Mouse (Mus musculus) limb, embryonic 14.5 days (tissue): ENCODE data around the gene Afg1l. TPM values are rescaled to one million over a fixed set of nuclear protein-coding genes. Genes with fewer than 3 reads are reported as not detected.

Source experiments
- ATAC-seq: fragments of 200-750 bp; cut with Nextera tagmentation; 2 replicates; pipeline ENCODE4 v1.8.0; 2017; ENCODE audit warnings: low read depth, moderate number of reproducible peaks, moderate TSS enrichment; ENCODE audit not compliant: low FRiP score
- DNase-seq: peaks from one replicate; pipeline ENCODE4 v3.0.0-alpha.2; 2015; ENCODE audit warnings: low spot score
- H3K27ac ChIP-seq: fragments of 300-500 bp; sonication (generic); replicated peaks from 2 replicates; pipeline ENCODE4 v1.5.1; 2014; ENCODE audit warnings: low read depth, mild to moderate bottlenecking, low read length, moderate library complexity, mixed read lengths
- H3K27me3 ChIP-seq: fragments of 300-500 bp; sonication (generic); 2 replicates; pipeline ENCODE4 v1.6.1; 2014; ENCODE audit warnings: low read length, mixed read lengths; ENCODE audit not compliant: control insufficient read depth, insufficient read depth
- H3K36me3 ChIP-seq: fragments of 300-500 bp; sonication (generic); 2 replicates; pipeline ENCODE4 v1.6.1; 2014; ENCODE audit warnings: mild to moderate bottlenecking, low read length, moderate library complexity, mixed read lengths; ENCODE audit not compliant: control insufficient read depth, insufficient read depth
- H3K4me1 ChIP-seq: fragments of 300-500 bp; sonication (generic); 2 replicates; pipeline ENCODE4 v1.6.1; 2014; ENCODE audit warnings: antibody characterized with exemption, low read length, mixed read lengths; ENCODE audit not compliant: control insufficient read depth, insufficient read depth
- H3K4me2 ChIP-seq: fragments of 300-500 bp; sonication (generic); replicated peaks from 2 replicates; pipeline ENCODE4 v1.6.1; 2014; ENCODE audit warnings: low read depth, mild to moderate bottlenecking, low read length, moderate library complexity; ENCODE audit not compliant: severe bottlenecking
- H3K4me3 ChIP-seq: fragments of 300-500 bp; sonication (generic); replicated peaks from 2 replicates; pipeline ENCODE4 v1.5.1; 2014; ENCODE audit warnings: low read length
- H3K9ac ChIP-seq: fragments of 300-500 bp; sonication (generic); 2 replicates; pipeline ENCODE4 v1.6.1; 2014; ENCODE audit warnings: mild to moderate bottlenecking, low read depth, low read length, moderate library complexity; ENCODE audit not compliant: severe bottlenecking
- H3K9me3 ChIP-seq: fragments of 300-500 bp; sonication (generic); 2 replicates; pipeline ENCODE4 v1.6.1; 2016; ENCODE audit warnings: low read length; ENCODE audit not compliant: control insufficient read depth
- POLR2A ChIP-seq: fragments of 200-500 bp; IDR thresholded peaks from 2 replicates; pipeline ENCODE4 v1.8.0; 2012; ENCODE audit warnings: inconsistent platforms, mild to moderate bottlenecking, moderate library complexity, borderline replicate concordance; ENCODE audit not compliant: insufficient read depth, insufficient read length; ENCODE audit errors: extremely low read depth
- WGBS: fragments of 180-500 bp; shearing (Covaris S2); extraction: QIAGEN DNeasy Blood & Tissue Kit; methylation state at CpG from one replicate; pipeline ENCODE4 v1.1.7; 2014; 5-methylcytosine and 5-hydroxymethylcytosine counted together
- polyA plus RNA-seq, 2 experiments: library from polyadenylated mRNA; depleted of rRNA in 1 of 2; stranded (reverse) in 1 of 2; unstranded in 1 of 2; fragments of >200 nt; fragmentation: Nextera tagmentation in 1 of 2; extraction: Ambion mirVana in 1 of 2; gene quantifications; 2 replicates each; pipeline versions ENCODE4 v1.2.1 to v1.2.3; 2012 to 2014

The Afg1l gene
- polyA plus RNA-seq, 2 experiments = 5.3 to 5.7 TPM

GRCm38 (mm10) chr10:42269281-42270025, 208.9 kb downstream of the Afg1l start:
- 62% methylated on average over 15 of the region's 15 CpGs for WGBS

GRCm38 (mm10) chr10:42267811-42268545, 210.4 kb downstream of the Afg1l start:
- DNase-seq = no peak
- no peaks in the 10 kb centered on the region for H3K9me3 ChIP-seq
- TF ChIP-seq POLR2A = no peak
- H3K27ac ChIP-seq = no peak overlapping the region
- H3K27me3 ChIP-seq = no peaks in the 10 kb centered on the region
- H3K36me3 ChIP-seq = peaks cover 52% of the 10 kb centered on the region
- ATAC-seq = no peak
- no peak overlapping the region for H3K4me2 ChIP-seq
- 83% methylated on average over 5 of the region's 5 CpGs for WGBS
- peaks cover 19% of the 10 kb centered on the region for H3K4me1 ChIP-seq
- H3K4me3 ChIP-seq = no peak overlapping the region
- H3K9ac ChIP-seq = no peak overlapping the region

More at GRCm38 (mm10) chr10:42269281-42270025, 208.9 kb downstream of the Afg1l start:
- H3K9me3 ChIP-seq = no peaks in the 10 kb centered on the region
- no peak overlapping the region for H3K4me2 ChIP-seq
- DNase-seq (no peak), ATAC-seq (no peak)
- H3K36me3 ChIP-seq = peaks cover 59% of the 10 kb centered on the region
- no peak overlapping the region for H3K9ac ChIP-seq
- no peak overlapping the region for H3K27ac ChIP-seq
- no peak for TF ChIP-seq POLR2A
- no peaks in the 10 kb centered on the region for H3K27me3 ChIP-seq
- H3K4me3 ChIP-seq = no peak overlapping the region
- H3K4me1 ChIP-seq = peaks cover 31% of the 10 kb centered on the region

GRCm38 (mm10) chr10:42265021-42265689, 213.2 kb downstream of the Afg1l start:
- WGBS = 88% methylated on average over 11 of the region's 11 CpGs
- no peaks in the 10 kb centered on the region for H3K9me3 ChIP-seq
- no peak overlapping the region for H3K9ac ChIP-seq
- H3K36me3 ChIP-seq = peaks cover 44% of the 10 kb centered on the region
- no peak for TF ChIP-seq POLR2A
- no peak overlapping the region for H3K4me2 ChIP-seq
- peaks cover 7% of the 10 kb centered on the region for H3K4me1 ChIP-seq
- no peak overlapping the region for H3K4me3 ChIP-seq
- no peak overlapping the region for H3K27ac ChIP-seq
- DNase-seq = no peak
- no peaks in the 10 kb centered on the region for H3K27me3 ChIP-seq
- ATAC-seq = no peak

- 73% methylated on average over 5 of the region's 5 CpGs for WGBS
- no peak for ATAC-seq
- peaks cover 36% of the 10 kb centered on the region for H3K36me3 ChIP-seq
These were observed 214.2 kb downstream of the Afg1l start for GRCm38 (mm10) chr10:42264195-42264594.

GRCm38 (mm10) chr10:42263701-42264100, 214.7 kb downstream of the Afg1l start:
- Histone ChIP-seq H3K4me3 (no peak overlapping the region), H3K36me3 (peaks cover 31% of the 10 kb centered on the region), H3K27ac (no peak overlapping the region), H3K4me1 (no peaks in the 10 kb centered on the region), H3K4me2 (no peak overlapping the region), H3K9ac (no peak overlapping the region), H3K27me3 (no peaks in the 10 kb centered on the region), H3K9me3 (no peaks in the 10 kb centered on the region)
- DNase-seq = no peak
- WGBS = 57% methylated on average over 8 of the region's 8 CpGs
- TF ChIP-seq POLR2A = no peak
- no peak for ATAC-seq

More at GRCm38 (mm10) chr10:42264195-42264594, 214.2 kb downstream of the Afg1l start:
- no peak for TF ChIP-seq POLR2A
- Histone ChIP-seq H3K4me2 (no peak overlapping the region), H3K27ac (no peak overlapping the region), H3K9ac (no peak overlapping the region), H3K4me3 (no peak overlapping the region), H3K4me1 (no peaks in the 10 kb centered on the region), H3K27me3 (no peaks in the 10 kb centered on the region), H3K9me3 (no peaks in the 10 kb centered on the region)
- no peak for DNase-seq

Other genes starting within 250 kb of the Afg1l start
- gene Foxo3, start 201.8 kb downstream of the Afg1l start, polyA plus RNA-seq (2012; rRNA removed) = 16.6 and 23.4 TPM in 2 replicates
- 10.8 and 11.7 TPM in 2 replicates for gene Foxo3, start 201.8 kb downstream of the Afg1l start, polyA plus RNA-seq (2014; fragmentation: Nextera tagmentation; extraction: Ambion mirVana)
- 303 and 383 TPM in 2 replicates for gene Snx3, start 23.5 kb upstream of the Afg1l start, polyA plus RNA-seq (2012; rRNA removed)
- 311 and 312 TPM in 2 replicates for gene Snx3, start 23.5 kb upstream of the Afg1l start, polyA plus RNA-seq (2014; fragmentation: Nextera tagmentation; extraction: Ambion mirVana)
- 0.01 and 0.15 TPM in 2 replicates for gene Nr2e1, start 105.1 kb upstream of the Afg1l start, polyA plus RNA-seq (2012; rRNA removed)
- not detected in 2 replicates for gene Nr2e1, start 105.1 kb upstream of the Afg1l start, polyA plus RNA-seq (2014; fragmentation: Nextera tagmentation; extraction: Ambion mirVana)
- 6.9 and 7.9 TPM in 2 replicates for gene Ostm1, start 105.3 kb upstream of the Afg1l start, polyA plus RNA-seq (2012; rRNA removed)
- 12.0 and 12.1 TPM in 2 replicates for gene Ostm1, start 105.3 kb upstream of the Afg1l start, polyA plus RNA-seq (2014; fragmentation: Nextera tagmentation; extraction: Ambion mirVana)